Mouse (Mus musculus) hindbrain, embryonic 14.5 days (tissue): ENCODE measurements around the gene Ccdc87. TPM values are rescaled to one million over a fixed set of nuclear protein-coding genes. Genes with fewer than 3 reads are reported as not detected.
A peak's percentile ranks its signal among the peaks of the same experiment; 100 is the strongest.
"Not testable (repeated sequence)": the region's sequence is repeated elsewhere in the genome, so short reads cannot be mapped to it uniquely, and the experiment has no call there.

Experiments used
- ATAC-seq: fragments of 200-750 bp; cut with Nextera tagmentation; 2 replicates; pipeline ENCODE4 v1.8.0; 2017; ENCODE audit warnings: moderate number of reproducible peaks, mild to moderate bottlenecking, moderate TSS enrichment, moderate library complexity; ENCODE audit not compliant: low FRiP score
- DNase-seq: peaks from one replicate; pipeline ENCODE4 v3.0.0-alpha.2; 2015; ENCODE audit warnings: low spot score
- H3K27ac ChIP-seq: fragments of 300-500 bp; sonication (generic); 2 replicates; pipeline ENCODE4 v1.5.1; 2014; ENCODE audit warnings: mild to moderate bottlenecking, moderate library complexity
- H3K27me3 ChIP-seq: fragments of 300-500 bp; sonication (generic); 2 replicates; pipeline ENCODE4 v1.6.1; 2014; ENCODE audit warnings: mild to moderate bottlenecking, low read length, mixed read lengths; ENCODE audit not compliant: control insufficient read depth, insufficient read depth
- H3K36me3 ChIP-seq: fragments of 300-500 bp; sonication (generic); replicated peaks from 2 replicates; pipeline ENCODE4 v1.6.1; 2014; ENCODE audit not compliant: control insufficient read depth, insufficient read depth
- H3K4me1 ChIP-seq: fragments of 300-500 bp; sonication (generic); replicated peaks from 2 replicates; pipeline ENCODE4 v1.6.1; 2014; ENCODE audit warnings: antibody characterized with exemption, low read length, mixed read lengths; ENCODE audit not compliant: control insufficient read depth, insufficient read depth
- H3K4me2 ChIP-seq: fragments of 300-500 bp; sonication (generic); replicated peaks from 2 replicates; pipeline ENCODE4 v1.6.1; 2014; ENCODE audit warnings: mild to moderate bottlenecking, moderate library complexity
- H3K4me3 ChIP-seq: fragments of 300-500 bp; sonication (generic); replicated peaks from 2 replicates; pipeline ENCODE4 v1.5.1; 2014; ENCODE audit warnings: mild to moderate bottlenecking, low read length
- H3K9ac ChIP-seq: fragments of 300-500 bp; sonication (generic); 2 replicates; pipeline ENCODE4 v1.6.1; 2014
- H3K9me3 ChIP-seq: fragments of 300-500 bp; sonication (generic); 2 replicates; pipeline ENCODE4 v1.6.1; 2016; ENCODE audit warnings: low read length; ENCODE audit not compliant: control insufficient read depth
- WGBS: fragments of 180-500 bp; shearing (Covaris S2); extraction: QIAGEN DNeasy Blood & Tissue Kit; methylation state at CpG from one replicate; pipeline ENCODE4 v1.1.7; 2014; 5-methylcytosine and 5-hydroxymethylcytosine counted together
- polyA plus RNA-seq: library from polyadenylated mRNA; unstranded; fragments of >200 nt; fragmentation: Nextera tagmentation; extraction: Ambion mirVana; gene quantifications from 2 replicates; pipeline ENCODE4 v1.2.1, GENCODE M21; 2014

Ccdc87 gene
- polyA plus RNA-seq, 1 experiment from 2014 or later: 0.71 TPM

DNA sequence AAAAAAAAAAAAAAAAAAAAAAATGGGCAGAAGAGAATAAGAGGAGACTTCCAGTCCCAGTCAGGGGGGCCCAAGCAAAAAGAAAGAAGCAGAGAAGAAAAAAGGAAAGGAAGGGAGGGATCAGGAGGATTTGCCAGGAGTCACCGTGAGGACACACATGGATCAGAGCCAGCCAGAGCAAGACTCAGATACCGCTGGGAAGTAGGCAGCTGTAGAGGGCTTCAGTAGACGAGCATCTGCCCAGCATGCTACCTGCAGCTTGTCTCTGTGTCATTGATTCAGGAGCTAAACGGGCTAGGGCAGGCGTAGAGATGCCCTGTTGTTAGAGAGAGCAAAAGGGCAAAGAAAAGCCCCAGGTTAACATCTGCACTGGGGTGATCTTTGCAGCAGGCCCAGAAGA, 11.1 kb downstream of the Ccdc87 start:
- no peaks in the 10 kb centered on the region for H3K4me1 ChIP-seq
- 43% methylated on average over 5 of the region's 5 CpGs for WGBS
- H3K4me2 ChIP-seq: no peak overlapping the region
- no peaks in the 10 kb centered on the region for H3K27me3 ChIP-seq
- H3K27ac ChIP-seq: no peak overlapping the region
- no peak for ATAC-seq
- no peak overlapping the region for H3K4me3 ChIP-seq
- no peak for DNase-seq
- no peaks in the 10 kb centered on the region for H3K36me3 ChIP-seq
- H3K9ac ChIP-seq: no peak overlapping the region
- no peaks in the 10 kb centered on the region for H3K9me3 ChIP-seq

DNA sequence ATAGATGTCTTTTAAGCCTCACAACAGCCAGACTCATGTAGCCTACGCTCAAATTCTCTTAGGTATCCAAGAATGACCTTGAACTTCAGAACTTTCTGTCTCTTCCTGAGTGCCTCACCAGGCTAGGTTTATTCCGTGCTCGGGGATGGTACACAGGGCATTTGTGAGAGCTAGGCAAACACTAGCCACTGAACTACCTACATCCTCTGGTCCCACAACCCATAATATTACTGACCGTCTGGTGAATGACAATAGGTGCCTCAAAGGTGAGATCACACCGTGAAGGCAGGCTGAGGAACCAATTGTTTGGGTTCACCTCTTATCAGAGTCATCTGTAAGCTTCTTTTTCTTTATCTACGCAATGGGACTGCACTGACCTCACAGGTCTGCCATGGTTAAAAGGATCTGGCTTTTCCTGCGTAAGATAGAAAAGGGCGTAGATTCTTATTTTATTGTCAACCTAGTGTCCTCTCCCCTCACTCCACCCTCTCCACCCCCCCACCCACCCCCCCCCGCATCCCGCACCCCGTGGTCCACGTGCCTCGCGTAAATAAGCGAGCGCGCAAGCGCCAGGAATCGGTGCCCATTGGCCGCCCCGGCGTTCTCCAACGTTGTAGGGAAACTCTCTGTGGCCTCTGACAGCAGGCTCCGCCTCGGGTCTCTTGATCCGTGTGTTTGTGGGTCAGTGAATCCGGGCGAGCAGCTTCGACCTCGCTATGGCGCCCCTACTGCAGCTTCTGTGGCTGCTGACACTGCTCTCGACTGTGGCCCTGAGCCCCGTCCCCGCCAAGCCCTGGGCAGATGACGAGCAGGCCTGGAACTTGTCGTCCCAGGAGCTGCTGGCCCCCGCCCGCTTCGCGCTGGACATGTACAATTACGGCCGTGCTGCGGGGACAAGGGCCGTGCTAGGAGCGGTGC, 15.6 kb downstream of the Ccdc87 start, which contains the start of gene Ctsf:
Ctsf (plus strand) TSS at position 579 of the 918 bp plus-strand sequence.
- DNase-seq (peak; percentile 84), ATAC-seq (peak; percentile 92)
- peak within 1 kb of the TSS; percentile 59 for H3K4me3 ChIP-seq
- H3K9ac ChIP-seq: peak within 1 kb of the TSS; percentile 71
- 4% methylated on average over 45 of the region's 45 CpGs for WGBS
- no peaks in the 10 kb centered on the region for H3K27me3 ChIP-seq
- H3K4me2 ChIP-seq: peak within 1 kb of the TSS; percentile 66
- H3K4me1 ChIP-seq: peaks cover 7% of the 10 kb centered on the region; the same call in 1 of the 2 replicates
- H3K9me3 ChIP-seq: no peaks in the 10 kb centered on the region
- peaks cover 17% of the 10 kb centered on the region for H3K36me3 ChIP-seq
- no peak within 1 kb of the TSS for H3K27ac ChIP-seq

- Histone ChIP-seq H3K27me3 (no peaks in the 10 kb centered on the region), H3K4me3 (peak overlapping the region; percentile 59), H3K36me3 (peaks cover 20% of the 10 kb centered on the region), H3K4me2 (peak overlapping the region; percentile 66), H3K4me1 (peaks cover 7% of the 10 kb centered on the region; the same call in 1 of the 2 replicates), H3K9me3 (no peaks in the 10 kb centered on the region), H3K9ac (peak overlapping the region; percentile 71), H3K27ac (no peak overlapping the region)
- no peak for DNase-seq
- 1% methylated on average over 14 of the region's 14 CpGs for WGBS
- no peak for ATAC-seq
Observed at GRCm38 (mm10) chr19:4855470-4855820, 16.3 kb downstream of the Ccdc87 start.

GRCm38 (mm10) chr19:4855951-4856350, 16.8 kb downstream of the Ccdc87 start:
- WGBS: 71% methylated on average over 4 of the region's 4 CpGs
- H3K9ac ChIP-seq: no peak overlapping the region

GRCm38 (mm10) chr19:4859081-4859480, 19.9 kb downstream of the Ccdc87 start:
- Histone ChIP-seq H3K4me3 (no peak overlapping the region), H3K36me3 (peaks cover 20% of the 10 kb centered on the region), H3K4me1 (peaks cover 7% of the 10 kb centered on the region; the same call in 1 of the 2 replicates), H3K4me2 (no peak overlapping the region), H3K27ac (no peak overlapping the region), H3K27me3 (no peaks in the 10 kb centered on the region), H3K9ac (no peak overlapping the region), H3K9me3 (no peaks in the 10 kb centered on the region)
- 78% methylated on average over 6 of the region's 6 CpGs for WGBS
- ATAC-seq: no peak
- DNase-seq: no peak

More at GRCm38 (mm10) chr19:4855951-4856350, 16.8 kb downstream of the Ccdc87 start:
- Histone ChIP-seq H3K27ac (no peak overlapping the region), H3K4me3 (peak overlapping the region; percentile 59; the same call in 1 of the 2 replicates), H3K36me3 (peaks cover 20% of the 10 kb centered on the region), H3K9me3 (no peaks in the 10 kb centered on the region), H3K27me3 (no peaks in the 10 kb centered on the region), H3K4me1 (peaks cover 7% of the 10 kb centered on the region; the same call in 1 of the 2 replicates), H3K4me2 (peak overlapping the region; percentile 66)
- no peak for DNase-seq
- ATAC-seq: no peak

- Histone ChIP-seq H3K27ac (no peak overlapping the region), H3K36me3 (peaks cover 13% of the 10 kb centered on the region), H3K4me2 (no peak overlapping the region), H3K4me1 (no peaks in the 10 kb centered on the region), H3K27me3 (no peaks in the 10 kb centered on the region), H3K4me3 (no peak overlapping the region), H3K9ac (no peak overlapping the region), H3K9me3 (no peaks in the 10 kb centered on the region)
- WGBS: 53% methylated on average over 6 of the region's 6 CpGs
- DNase-seq (no peak), ATAC-seq (no peak)
Observed at GRCm38 (mm10) chr19:4863048-4863447, 23.9 kb downstream of the Ccdc87 start.

- Histone ChIP-seq H3K27me3 (no peaks in the 10 kb centered on the region), H3K9ac (no peak overlapping the region), H3K4me1 (no peaks in the 10 kb centered on the region), H3K27ac (no peak overlapping the region), H3K4me2 (no peak overlapping the region; the same call in 1 of the 2 replicates), H3K4me3 (no peak overlapping the region), H3K9me3 (no peaks in the 10 kb centered on the region), H3K36me3 (no peaks in the 10 kb centered on the region)
- WGBS: 9% methylated on average over 17 of the region's 17 CpGs
- ATAC-seq: no peak
- DNase-seq: no peak
Observed at GRCm38 (mm10) chr19:4865147-4865546, 26.0 kb downstream of the Ccdc87 start.

DNA sequence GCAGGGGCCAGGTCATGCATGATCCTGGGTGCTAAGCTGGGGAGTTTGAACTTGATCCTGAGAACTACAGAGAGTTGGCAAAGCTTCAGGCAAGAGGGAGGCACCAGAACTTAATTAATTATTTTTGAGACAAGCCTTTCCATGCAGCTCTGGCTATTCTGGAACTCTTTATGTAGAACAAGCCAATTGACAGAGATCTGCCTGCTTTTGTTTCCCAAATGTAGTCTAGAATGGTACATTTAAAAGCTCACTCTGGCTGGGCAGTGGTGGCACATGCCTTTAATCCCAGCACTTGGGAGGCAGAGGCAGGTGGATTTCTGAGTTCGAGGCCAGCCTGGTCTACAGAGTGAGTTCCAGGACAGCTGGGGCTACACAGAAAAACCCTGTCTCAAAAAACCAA, 35.4 kb downstream of the Ccdc87 start:
- peaks cover 14% of the 10 kb centered on the region for H3K4me1 ChIP-seq
- H3K36me3 ChIP-seq, H3K27ac ChIP-seq, DNase-seq, H3K4me2 ChIP-seq, H3K4me3 ChIP-seq, H3K9me3 ChIP-seq, ATAC-seq, H3K9ac ChIP-seq, H3K27me3 ChIP-seq: not testable (repeated sequence)
- WGBS: 100% methylated on average over 1 of the region's 1 CpGs

GRCm38 (mm10) chr19:4876241-4876640, 37.1 kb downstream of the Ccdc87 start:
- Histone ChIP-seq H3K27me3 (no peaks in the 10 kb centered on the region), H3K9me3 (no peaks in the 10 kb centered on the region), H3K4me2 (no peak overlapping the region), H3K4me1 (peaks cover 14% of the 10 kb centered on the region), H3K4me3 (no peak overlapping the region), H3K36me3 (no peaks in the 10 kb centered on the region), H3K27ac (no peak overlapping the region), H3K9ac (no peak overlapping the region)
- no peak for DNase-seq
- 70% methylated on average over 3 of the region's 4 CpGs for WGBS
- no peak for ATAC-seq
